Mouse (Mus musculus) limb, embryonic 13.5 days (tissue): ENCODE results near the gene Gpt2. TPM values are rescaled to one million over a fixed set of nuclear protein-coding genes. Genes with fewer than 3 reads are reported as not detected.

ENCODE experiments used
- ATAC-seq: fragments of 200-750 bp; cut with Nextera tagmentation; 2 replicates; pipeline ENCODE4 v1.8.0; 2017; ENCODE audit warnings: low read depth, moderate number of reproducible peaks, moderate TSS enrichment; ENCODE audit not compliant: low FRiP score
- H3K27ac ChIP-seq: fragments of 300-500 bp; sonication (generic); 2 replicates; pipeline ENCODE4 v1.5.1; 2015; ENCODE audit warnings: inconsistent platforms, mild to moderate bottlenecking, moderate library complexity
- H3K27me3 ChIP-seq: fragments of 300-500 bp; sonication (generic); 2 replicates; pipeline ENCODE4 v1.6.1; 2015; ENCODE audit warnings: mild to moderate bottlenecking, inconsistent platforms
- H3K36me3 ChIP-seq: fragments of 300-500 bp; sonication (generic); 2 replicates; pipeline ENCODE4 v1.6.1; 2015; ENCODE audit warnings: inconsistent platforms, mild to moderate bottlenecking, moderate library complexity
- H3K4me1 ChIP-seq: fragments of 300-500 bp; sonication (generic); 2 replicates; pipeline ENCODE4 v1.6.1; 2015; ENCODE audit warnings: inconsistent platforms
- H3K4me2 ChIP-seq: fragments of 300-500 bp; sonication (generic); replicated peaks from 2 replicates; pipeline ENCODE4 v1.6.1; 2015; ENCODE audit warnings: inconsistent platforms, mild to moderate bottlenecking, moderate library complexity
- H3K4me3 ChIP-seq: fragments of 300-500 bp; sonication (generic); 2 replicates; pipeline ENCODE4 v1.5.1; 2015; ENCODE audit warnings: moderate library complexity, mild to moderate bottlenecking, inconsistent platforms
- H3K9ac ChIP-seq: fragments of 300-500 bp; sonication (generic); 2 replicates; pipeline ENCODE4 v1.6.1; 2015; ENCODE audit warnings: mild to moderate bottlenecking, inconsistent platforms
- H3K9me3 ChIP-seq: fragments of 300-500 bp; sonication (generic); 2 replicates; pipeline ENCODE4 v1.6.1; 2016; ENCODE audit warnings: inconsistent platforms
- WGBS: fragments of 180-500 bp; shearing (Covaris S2); methylation state at CpG from one replicate; pipeline ENCODE4 v1.1.7; 2015; 5-methylcytosine and 5-hydroxymethylcytosine counted together
- polyA plus RNA-seq: library from polyadenylated mRNA; unstranded; fragments of >200 nt; fragmentation: Nextera tagmentation; extraction: Ambion mirVana; gene quantifications from 2 replicates; pipeline ENCODE4 v1.2.1, GENCODE M21; 2015

Gene Gpt2
- polyA plus RNA-seq, 1 experiment from 2014 or later = 43.6 TPM

GRCm38 (mm10) chr8:85512234-85512633 lies 19.9 kb downstream of the Gpt2 start:
- Histone ChIP-seq H3K4me1 (no peaks in the 10 kb centered on the region), H3K27ac (no peak overlapping the region), H3K9ac (no peak overlapping the region), H3K27me3 (no peaks in the 10 kb centered on the region), H3K9me3 (no peaks in the 10 kb centered on the region), H3K4me3 (no peak overlapping the region), H3K36me3 (peaks cover 96% of the 10 kb centered on the region), H3K4me2 (no peak overlapping the region)
- no peak for ATAC-seq
- 92% methylated on average over 8 of the region's 8 CpGs for WGBS

GRCm38 (mm10) chr8:85513283-85513682 lies 20.9 kb downstream of the Gpt2 start:
- H3K36me3 ChIP-seq = peaks cover 96% of the 10 kb centered on the region
- 96% methylated on average over 4 of the region's 4 CpGs for WGBS

GRCm38 (mm10) chr8:85515391-85515790 lies 23.0 kb downstream of the Gpt2 start:
- ATAC-seq = no peak
- no peaks in the 10 kb centered on the region for H3K4me1 ChIP-seq
- no peak overlapping the region for H3K4me3 ChIP-seq
- H3K9me3 ChIP-seq = no peaks in the 10 kb centered on the region
- H3K36me3 ChIP-seq = peaks cover 95% of the 10 kb centered on the region
- no peak overlapping the region for H3K9ac ChIP-seq
- H3K27ac ChIP-seq = no peak overlapping the region; the same call in 1 of the 2 replicates
- WGBS = 68% methylated on average over 7 of the region's 7 CpGs
- H3K27me3 ChIP-seq = no peaks in the 10 kb centered on the region
- H3K4me2 ChIP-seq = no peak overlapping the region

More at GRCm38 (mm10) chr8:85513283-85513682, 20.9 kb downstream of the Gpt2 start:
- Histone ChIP-seq H3K4me3 (no peak overlapping the region), H3K27me3 (no peaks in the 10 kb centered on the region), H3K9me3 (no peaks in the 10 kb centered on the region), H3K9ac (no peak overlapping the region), H3K4me2 (no peak overlapping the region), H3K27ac (no peak overlapping the region), H3K4me1 (no peaks in the 10 kb centered on the region)
- ATAC-seq = no peak

GRCm38 (mm10) chr8:85517336-85517735 lies 25.0 kb downstream of the Gpt2 start:
- peaks cover 95% of the 10 kb centered on the region for H3K36me3 ChIP-seq
- H3K9ac ChIP-seq = no peak overlapping the region
- H3K4me1 ChIP-seq = no peaks in the 10 kb centered on the region
- no peaks in the 10 kb centered on the region for H3K27me3 ChIP-seq
- no peak overlapping the region for H3K27ac ChIP-seq
- no peaks in the 10 kb centered on the region for H3K9me3 ChIP-seq
- no peak for ATAC-seq
- 79% methylated on average over 4 of the region's 4 CpGs for WGBS
- no peak overlapping the region for H3K4me2 ChIP-seq
- no peak overlapping the region for H3K4me3 ChIP-seq

- no peaks in the 10 kb centered on the region for H3K4me1 ChIP-seq
- ATAC-seq = no peak
- H3K4me3 ChIP-seq = no peak overlapping the region
- H3K9me3 ChIP-seq = no peaks in the 10 kb centered on the region
- WGBS = 92% methylated on average over 10 of the region's 10 CpGs
- H3K4me2 ChIP-seq = no peak overlapping the region
- H3K27ac ChIP-seq = no peak overlapping the region
- H3K27me3 ChIP-seq = no peaks in the 10 kb centered on the region
- no peak overlapping the region for H3K9ac ChIP-seq
- peaks cover 95% of the 10 kb centered on the region for H3K36me3 ChIP-seq
Measured at GRCm38 (mm10) chr8:85517956-85518355, 25.6 kb downstream of the Gpt2 start.

- 90% methylated on average over 4 of the region's 4 CpGs for WGBS
- H3K4me3 ChIP-seq = no peak overlapping the region
- H3K36me3 ChIP-seq = peaks cover 96% of the 10 kb centered on the region
Measured at GRCm38 (mm10) chr8:85520586-85520985, 28.2 kb downstream of the Gpt2 start.

GRCm38 (mm10) chr8:85521332-85521731 lies 29.0 kb downstream of the Gpt2 start:
- Histone ChIP-seq H3K9me3 (no peaks in the 10 kb centered on the region), H3K4me3 (no peak overlapping the region), H3K4me2 (no peak overlapping the region), H3K4me1 (no peaks in the 10 kb centered on the region), H3K27me3 (no peaks in the 10 kb centered on the region), H3K27ac (no peak overlapping the region), H3K9ac (no peak overlapping the region), H3K36me3 (peaks cover 95% of the 10 kb centered on the region)
- no peak for ATAC-seq
- 92% methylated on average over 8 of the region's 8 CpGs for WGBS

More at GRCm38 (mm10) chr8:85520586-85520985, 28.2 kb downstream of the Gpt2 start:
- no peak for ATAC-seq
- Histone ChIP-seq H3K9ac (no peak overlapping the region), H3K4me2 (no peak overlapping the region), H3K4me1 (no peaks in the 10 kb centered on the region), H3K27ac (no peak overlapping the region), H3K27me3 (no peaks in the 10 kb centered on the region), H3K9me3 (no peaks in the 10 kb centered on the region)

- WGBS = 91% methylated on average over 7 of the region's 7 CpGs
- no peak overlapping the region for H3K9ac ChIP-seq
- H3K27ac ChIP-seq = no peak overlapping the region
- no peak overlapping the region for H3K4me3 ChIP-seq
- no peak for ATAC-seq
- H3K36me3 ChIP-seq = peaks cover 78% of the 10 kb centered on the region
- no peak overlapping the region for H3K4me2 ChIP-seq
- H3K9me3 ChIP-seq = no peaks in the 10 kb centered on the region
- no peaks in the 10 kb centered on the region for H3K4me1 ChIP-seq
- H3K27me3 ChIP-seq = no peaks in the 10 kb centered on the region
Measured at GRCm38 (mm10) chr8:85524086-85524485, 31.7 kb downstream of the Gpt2 start.

GRCm38 (mm10) chr8:85526105-85526504 lies 33.7 kb downstream of the Gpt2 start:
- H3K4me2 ChIP-seq = no peak overlapping the region
- H3K9ac ChIP-seq = no peak overlapping the region
- H3K27ac ChIP-seq = no peak overlapping the region
- no peaks in the 10 kb centered on the region for H3K4me1 ChIP-seq
- no peaks in the 10 kb centered on the region for H3K9me3 ChIP-seq
- H3K36me3 ChIP-seq = peaks cover 69% of the 10 kb centered on the region
- WGBS = 27% methylated on average over 6 of the region's 6 CpGs
- no peak for ATAC-seq
- no peak overlapping the region for H3K4me3 ChIP-seq
- H3K27me3 ChIP-seq = no peaks in the 10 kb centered on the region

GRCm38 (mm10) chr8:85528959-85529358 lies 36.6 kb downstream of the Gpt2 start:
- H3K9ac ChIP-seq = no peak overlapping the region
- H3K27ac ChIP-seq = no peak overlapping the region
- 70% methylated on average over 3 of the region's 3 CpGs for WGBS
- ATAC-seq = no peak
- H3K4me3 ChIP-seq = no peak overlapping the region
- no peaks in the 10 kb centered on the region for H3K4me1 ChIP-seq
- H3K36me3 ChIP-seq = peaks cover 44% of the 10 kb centered on the region
- no peak overlapping the region for H3K4me2 ChIP-seq
- H3K27me3 ChIP-seq = no peaks in the 10 kb centered on the region
- H3K9me3 ChIP-seq = no peaks in the 10 kb centered on the region

GRCm38 (mm10) chr8:85530717-85531116 lies 38.3 kb downstream of the Gpt2 start:
- Histone ChIP-seq H3K4me1 (no peaks in the 10 kb centered on the region), H3K4me3 (no peak overlapping the region), H3K36me3 (peaks cover 35% of the 10 kb centered on the region), H3K4me2 (no peak overlapping the region), H3K9ac (no peak overlapping the region), H3K27me3 (no peaks in the 10 kb centered on the region), H3K9me3 (no peaks in the 10 kb centered on the region), H3K27ac (no peak overlapping the region)
- WGBS = 100% methylated on average over 1 of the region's 1 CpGs
- ATAC-seq = no peak

GRCm38 (mm10) chr8:85531471-85531870 lies 39.1 kb downstream of the Gpt2 start:
- Histone ChIP-seq H3K9ac (no peak overlapping the region), H3K9me3 (no peaks in the 10 kb centered on the region), H3K4me1 (no peaks in the 10 kb centered on the region), H3K27ac (no peak overlapping the region), H3K4me2 (no peak overlapping the region), H3K36me3 (peaks cover 35% of the 10 kb centered on the region), H3K27me3 (no peaks in the 10 kb centered on the region), H3K4me3 (no peak overlapping the region)
- no peak for ATAC-seq
- 73% methylated on average over 3 of the region's 3 CpGs for whole genome bisulfite sequencing

GRCm38 (mm10) chr8:85532843-85533242 lies 40.5 kb downstream of the Gpt2 start:
- no peaks in the 10 kb centered on the region for H3K9me3 ChIP-seq
- WGBS = 82% methylated on average over 4 of the region's 4 CpGs
- no peaks in the 10 kb centered on the region for H3K4me1 ChIP-seq
- ATAC-seq = no peak
- H3K27me3 ChIP-seq = no peaks in the 10 kb centered on the region
- no peak overlapping the region for H3K4me2 ChIP-seq
- no peak overlapping the region for H3K9ac ChIP-seq
- H3K27ac ChIP-seq = no peak overlapping the region
- peaks cover 38% of the 10 kb centered on the region for H3K36me3 ChIP-seq
- H3K4me3 ChIP-seq = no peak overlapping the region
